Mouse (Mus musculus) cerebellum, postnatal 36 days (tissue): ENCODE results near the gene Bckdk.
"Not testable (repeated sequence)": the region's sequence is repeated elsewhere in the genome, so short reads cannot be mapped to it uniquely, and the experiment has no call there.

ENCODE experiments used
- DNase-seq, 2 experiments: peaks; one replicate each; pipeline ENCODE4 v3.0.0; 2021 to 2022; ENCODE audit warnings: mixed read lengths in 2 of 2

Gene Bckdk

GRCm38 (mm10) chr7:127931351-127932135, 27.7 kb downstream of the Bckdk start:
- DNase-seq, result no peak

GRCm38 (mm10) chr7:127932273-127933031, 28.6 kb downstream of the Bckdk start:
- no peak for DNase-seq

GRCm38 (mm10) chr7:127934075-127934474, 30.2 kb downstream of the Bckdk start:
- DNase-seq, result no peak

- peak; percentile 94 for DNase-seq
These were observed 31.3 kb downstream of the Bckdk start for GRCm38 (mm10) chr7:127935028-127935722.

- no peak for DNase-seq
These were observed 31.9 kb downstream of the Bckdk start for GRCm38 (mm10) chr7:127935748-127936159.

GRCm38 (mm10) chr7:127936216-127936884, 32.5 kb downstream of the Bckdk start:
- DNase-seq, result peak in 1 of 2 experiments; percentile 27

GRCm38 (mm10) chr7:127942097-127942496, 38.2 kb downstream of the Bckdk start:
- not testable (repeated sequence) for DNase-seq

GRCm38 (mm10) chr7:127944614-127945013, 40.7 kb downstream of the Bckdk start:
- no peak for DNase-seq

GRCm38 (mm10) chr7:127946470-127947023, 42.7 kb downstream of the Bckdk start, which contains the start of gene Prss36:
Gene Prss36, minus strand, starts transcription at chr7:127946725.
- no peak for DNase-seq

- no peak for DNase-seq
These were observed 49.1 kb downstream of the Bckdk start for GRCm38 (mm10) chr7:127952864-127953581.

GRCm38 (mm10) chr7:127959364-127959763, 55.5 kb downstream of the Bckdk start:
- no peak for DNase-seq
